Mouse (Mus musculus) CH12.LX (cell line): Measurements from ENCODE around the gene Plxnb2. TPM values are rescaled to one million over a fixed set of nuclear protein-coding genes. Genes with fewer than 3 reads are reported as not detected.

Experiments
- DNase-seq: peaks from one replicate; pipeline ENCODE4 v3.0.0-alpha.2; 2013; ENCODE audit errors: extremely low read depth
- H3K27ac ChIP-seq: 2 replicates; pipeline ENCODE4 v1.5.1; 2012; ENCODE audit warnings: low read depth, mild to moderate bottlenecking, control low read depth, moderate library complexity; ENCODE audit not compliant: insufficient read depth
- H3K27me3 ChIP-seq: replicated peaks from 2 replicates; pipeline ENCODE3; 2012; ENCODE audit warnings: inconsistent platforms
- H3K36me3 ChIP-seq, 2 experiments: replicated peaks in 1 of 2; 2 replicates each; pipeline versions ENCODE3 to v1.6.1; 2012; ENCODE audit warnings: inconsistent platforms in 1 of 2, low read length in 1 of 2, mild to moderate bottlenecking in 1 of 2, mixed read lengths in 1 of 2, moderate library complexity in 1 of 2; ENCODE audit not compliant: control insufficient read depth in 1 of 2, insufficient read depth in 1 of 2
- H3K4me1 ChIP-seq, 2 experiments: 2 replicates each; pipeline ENCODE4 v1.6.1; 2012; ENCODE audit warnings: inconsistent platforms in 1 of 2, moderate library complexity in 1 of 2; ENCODE audit not compliant: insufficient read depth in 2 of 2, control insufficient read depth in 1 of 2
- H3K4me2 ChIP-seq: 2 replicates; pipeline ENCODE4 v1.6.1; 2012; ENCODE audit warnings: low read depth, mild to moderate bottlenecking, control low read depth; ENCODE audit not compliant: poor library complexity, insufficient read depth, severe bottlenecking
- H3K4me3 ChIP-seq, 3 experiments: fragments of 150-350 bp in 1 of 3; sonication (generic) in 1 of 3; replicated peaks in 1 of 3; 2 replicates each; pipeline versions ENCODE3 to v1.5.1; 2011 to 2012; ENCODE audit warnings: low read depth in 2 of 3, low read length in 2 of 3, mild to moderate bottlenecking in 2 of 3, moderate library complexity in 2 of 3, control low read depth in 1 of 3, improper control_type of control experiment in 1 of 3, inconsistent platforms in 1 of 3, mixed read lengths in 1 of 3; ENCODE audit not compliant: poor library complexity in 1 of 3
- H3K79me2 ChIP-seq: replicated peaks from 2 replicates; pipeline ENCODE4 v1.6.1; 2012; ENCODE audit warnings: mild to moderate bottlenecking, moderate library complexity; ENCODE audit not compliant: control insufficient read depth, poor library complexity, insufficient read depth, severe bottlenecking; ENCODE audit errors: extremely low read depth
- H3K9ac ChIP-seq: 2 replicates; pipeline ENCODE4 v1.6.1; 2012; ENCODE audit warnings: low read depth, mild to moderate bottlenecking, control low read depth, moderate library complexity; ENCODE audit not compliant: insufficient read depth
- H3K9me3 ChIP-seq: replicated peaks from 2 replicates; pipeline ENCODE3; 2012; ENCODE audit warnings: low read length, inconsistent platforms, mixed read lengths
- BHLHE40 ChIP-seq: IDR thresholded peaks from 2 replicates; pipeline ENCODE4 v1.6.1; 2011; ENCODE audit warnings: mild to moderate bottlenecking, low read depth, low read length, improper control_type of control experiment
- CHD1 ChIP-seq: IDR thresholded peaks from 2 replicates; pipeline ENCODE4 v1.6.1; 2012; ENCODE audit warnings: low read depth, low read length, improper control_type of control experiment, inconsistent platforms
- CTCF ChIP-seq, 2 experiments: IDR thresholded peaks in 1 of 2; conservative IDR thresholded peaks in 1 of 2; 2 replicates each; pipeline ENCODE4 v1.5.1; 2011 to 2012; ENCODE audit warnings: low read depth in 2 of 2, low read length in 2 of 2, improper control_type of control experiment in 1 of 2, inconsistent platforms in 1 of 2, mild to moderate bottlenecking in 1 of 2, moderate library complexity in 1 of 2
- E2F4 ChIP-seq: IDR thresholded peaks from 2 replicates; pipeline ENCODE4 v1.6.1; 2011; ENCODE audit warnings: low read depth, low read length, improper control_type of control experiment; ENCODE audit not compliant: insufficient replicate concordance
- ETS1 ChIP-seq: conservative IDR thresholded peaks from 2 replicates; pipeline ENCODE4 v1.6.1; 2012; ENCODE audit warnings: low read depth, mild to moderate bottlenecking, inconsistent platforms, low read length, improper control_type of control experiment, moderate library complexity
- HCFC1 ChIP-seq: IDR thresholded peaks from 2 replicates; pipeline ENCODE4 v1.6.1; 2012; ENCODE audit warnings: low read depth, mild to moderate bottlenecking, inconsistent platforms, low read length, improper control_type of control experiment
- IRF4 ChIP-seq: IDR thresholded peaks from 2 replicates; pipeline ENCODE4 v1.6.1; 2014; ENCODE audit warnings: low read depth, mild to moderate bottlenecking, inconsistent platforms, low read length, improper control_type of control experiment
- JUND ChIP-seq: conservative IDR thresholded peaks from 2 replicates; pipeline ENCODE4 v1.6.1; 2011; ENCODE audit warnings: low read depth, low read length, improper control_type of control experiment
- KAT2A ChIP-seq: IDR thresholded peaks from 2 replicates; pipeline ENCODE4 v1.6.1; 2012; ENCODE audit warnings: low read length, improper control_type of control experiment, inconsistent platforms; ENCODE audit not compliant: insufficient replicate concordance
- MAFK ChIP-seq: IDR thresholded peaks from 2 replicates; pipeline ENCODE4 v1.6.1; 2011; ENCODE audit warnings: low read length, improper control_type of control experiment; ENCODE audit not compliant: insufficient replicate concordance
- MAZ ChIP-seq: IDR thresholded peaks from 2 replicates; pipeline ENCODE4 v1.6.1; 2012; ENCODE audit warnings: low read depth, mild to moderate bottlenecking, inconsistent platforms, low read length, improper control_type of control experiment, moderate library complexity
- MEF2A ChIP-seq: IDR thresholded peaks from 2 replicates; pipeline ENCODE4 v1.6.1; 2014; ENCODE audit warnings: low read depth, mild to moderate bottlenecking, inconsistent platforms, low read length, improper control_type of control experiment, borderline replicate concordance
- NELFE ChIP-seq: IDR thresholded peaks from 2 replicates; pipeline ENCODE4 v1.6.1; 2011; ENCODE audit warnings: low read depth, low read length, improper control_type of control experiment
- POLR2A ChIP-seq: IDR thresholded peaks from 2 replicates; pipeline ENCODE4 v1.6.1; 2011; ENCODE audit warnings: low read depth, mild to moderate bottlenecking, improper control_type of control experiment, low read length
- POLR2AphosphoS2 ChIP-seq: IDR thresholded peaks from 2 replicates; pipeline ENCODE4 v1.6.1; 2011; ENCODE audit warnings: low read depth, low read length, improper control_type of control experiment
- RAD21 ChIP-seq: IDR thresholded peaks from 2 replicates; pipeline ENCODE4 v1.6.1; 2011; ENCODE audit warnings: low read depth, mild to moderate bottlenecking, low read length, improper control_type of control experiment, moderate library complexity
- RCOR1 ChIP-seq: conservative IDR thresholded peaks from 2 replicates; pipeline ENCODE4 v1.6.1; 2012; ENCODE audit warnings: low read depth, mild to moderate bottlenecking, inconsistent platforms, low read length, improper control_type of control experiment
- SMC3 ChIP-seq: IDR thresholded peaks from 2 replicates; pipeline ENCODE4 v1.6.1; 2011; ENCODE audit warnings: low read depth, low read length, improper control_type of control experiment
- TBP ChIP-seq: conservative IDR thresholded peaks from 2 replicates; pipeline ENCODE4 v1.6.1; 2011; ENCODE audit warnings: low read depth, low read length, improper control_type of control experiment
- TCF12 ChIP-seq: IDR thresholded peaks from 2 replicates; pipeline ENCODE4 v1.6.1; 2014; ENCODE audit warnings: low read depth, mild to moderate bottlenecking, inconsistent platforms, low read length, improper control_type of control experiment
- UBTF ChIP-seq: IDR thresholded peaks from 2 replicates; pipeline ENCODE4 v1.6.1; 2012; ENCODE audit warnings: low read depth, mild to moderate bottlenecking, inconsistent platforms, low read length, improper control_type of control experiment, moderate library complexity
- USF1 ChIP-seq: IDR thresholded peaks from 2 replicates; pipeline ENCODE4 v1.6.1; 2014; ENCODE audit warnings: low read depth, mild to moderate bottlenecking, inconsistent platforms, low read length, improper control_type of control experiment
- USF2 ChIP-seq: conservative IDR thresholded peaks from 2 replicates; pipeline ENCODE4 v1.6.1; 2011; ENCODE audit warnings: low read depth, low read length, improper control_type of control experiment
- ZC3H11A ChIP-seq: IDR thresholded peaks from 2 replicates; pipeline ENCODE4 v1.6.1; 2012; ENCODE audit warnings: low read depth, mild to moderate bottlenecking, inconsistent platforms, low read length, improper control_type of control experiment
- ZKSCAN1 ChIP-seq: IDR thresholded peaks from 2 replicates; pipeline ENCODE4 v1.6.1; 2012; ENCODE audit warnings: low read depth, inconsistent platforms, low read length, improper control_type of control experiment, borderline replicate concordance
- ZNF384 ChIP-seq: IDR thresholded peaks from 2 replicates; pipeline ENCODE4 v1.6.1; 2012; ENCODE audit warnings: low read depth, low read length, improper control_type of control experiment, inconsistent platforms
- dilution Hi-C: fragments of 300-500 bp; cut with MboI; formaldehyde crosslinking; loops from 2 replicates; pipeline ENCODE4 v1.14.3; 2020; ENCODE audit warnings: low sequenced_read_pairs; ENCODE audit not compliant: extremely low pct_unique_long_range_greater_than_20kb, extremely low pct_ligation_motif_present
- in situ Hi-C: fragments of 300-500 bp; cut with MboI; formaldehyde crosslinking; loops from 3 replicates; pipeline ENCODE4 v1.14.3; 2019; ENCODE audit warnings: low sequenced_read_pairs, low pct_ligation_motif_present, low pct_unique_long_range_greater_than_20kb, mixed read lengths
- polyA plus RNA-seq: library from polyadenylated mRNA; unstranded; fragments of >175 nt; gene quantifications from 2 replicates; pipeline ENCODE4 v1.2.1, GENCODE M21; 2012; ENCODE audit warnings: low read depth; ENCODE audit not compliant: insufficient read length
- total RNA-seq, 2 experiments: library from RNA; depleted of rRNA; stranded (reverse); fragments of 300-350 nt in 1 of 2; fragments of >200 nt in 1 of 2; gene quantifications; 2 replicates each; pipeline ENCODE4 v1.2.3; 2012 to 2014

Gene Plxnb2
- total and polyA plus RNA-seq, 3 experiments = 2.9 to 51.5 (median 4.5) TPM

DNA sequence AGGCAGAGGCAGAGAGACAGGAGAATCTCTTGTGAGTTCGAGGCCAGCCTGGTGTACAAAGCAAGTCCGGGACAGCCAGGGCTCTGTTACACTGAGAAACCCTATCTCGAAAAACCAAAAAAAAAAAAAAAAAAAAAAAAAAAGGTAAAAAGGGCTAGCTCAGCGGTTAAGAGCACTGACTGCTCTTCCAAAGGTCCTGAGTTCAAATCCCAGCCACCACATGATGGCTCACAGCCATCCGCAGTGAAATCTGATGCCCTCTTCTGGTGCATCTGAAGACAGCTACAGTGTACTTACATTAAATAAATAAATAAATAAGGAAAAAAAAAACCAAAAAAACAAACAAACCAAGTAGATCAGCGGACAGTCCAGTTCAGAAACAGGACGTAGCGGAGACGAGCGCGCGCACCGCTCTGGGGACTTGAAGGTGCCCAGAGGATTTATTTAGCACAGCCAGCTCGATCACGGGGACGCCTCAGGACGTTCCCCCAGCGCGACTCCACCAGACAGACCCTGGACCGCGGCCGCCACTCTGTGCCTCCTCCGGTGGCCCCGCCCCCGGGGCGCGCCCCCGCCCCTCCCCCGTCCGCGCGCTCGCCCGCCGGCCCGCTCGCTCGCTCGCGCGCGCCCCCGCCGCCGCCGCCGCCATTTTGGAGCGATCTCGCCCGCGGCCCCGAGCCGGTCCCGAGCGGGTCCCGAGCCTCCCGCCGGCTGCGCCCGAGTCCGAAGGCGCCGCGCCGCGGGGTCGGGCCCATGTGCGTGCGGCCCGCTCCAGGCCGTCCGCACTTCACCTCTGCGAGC, 30.5 kb upstream of the Plxnb2 start, which contains the start of gene Ppp6r2:
Ppp6r2 (plus strand) TSS at position 639 of the 801 bp plus-strand sequence.
- peak within 1 kb of the TSS; percentile 72 to 97 (median 91) for H3K4me3 ChIP-seq
- dilution Hi-C loops = no loop called here
- peaks cover 0 to 8% of the 10 kb centered on the region in 2 experiments for H3K36me3 ChIP-seq
- peak within 1 kb of the TSS; percentile 54 for H3K4me2 ChIP-seq
- peaks cover 13% of the 10 kb centered on the region for H3K79me2 ChIP-seq
- H3K9ac ChIP-seq = peak within 1 kb of the TSS; percentile 98
- in situ Hi-C loops = loop anchor here (25.0 kb wide), 1 partner anchor 249 kb away; the partner anchor contains the start of gene Ttll8
- TF ChIP-seq MEF2A (no peak), E2F4 (no peak), USF1 (no peak), SMC3 (no peak), ZKSCAN1 (no peak), CHD1 (no peak), JUND (no peak), TCF12 (no peak), BHLHE40 (no peak), RAD21 (no peak), POLR2A (peak; percentile 67), USF2 (no peak), CTCF (conservative IDR thresholded peaks at IDR 0.05 in 1 of 2, IDR thresholded peaks at IDR 0.05 in 1 of 2; ENCODE audit: low read depth in 2 of 2, low read length in 2 of 2) (peak in 1 of 2 experiments; percentile 39; a peak in 2 of 4 replicates), MAZ (no peak), IRF4 (no peak), ETS1 (peak; percentile 21; the same call in 1 of the 2 replicates), UBTF (0 out of 2 replicates have a peak, but pooled peaks have one; percentile 31), MAFK (no peak; the same call in 1 of the 2 replicates), ZNF384 (peak; percentile 84), TBP (no peak), NELFE (peak; percentile 42; the same call in 1 of the 2 replicates), KAT2A (no peak), ZC3H11A (no peak), HCFC1 (no peak; the same call in 1 of the 2 replicates), RCOR1 (no peak), POLR2AphosphoS2 (no peak)
- peaks cover 9 to 36% of the 10 kb centered on the region in 2 experiments; a peak in 3 of 4 replicates for H3K4me1 ChIP-seq
- H3K9me3 ChIP-seq = no peaks in the 10 kb centered on the region
- peak within 1 kb of the TSS; percentile 79 for H3K27ac ChIP-seq
- peak; percentile 66 for DNase-seq
- H3K27me3 ChIP-seq = peaks cover 4% of the 10 kb centered on the region
